Mouse (Mus musculus) kidney, postnatal 0 days (tissue): ENCODE data around the gene AC134908.4. TPM values are rescaled to one million over a fixed set of nuclear protein-coding genes. Genes with fewer than 3 reads are reported as not detected.
A peak's percentile ranks its signal among the peaks of the same experiment; 100 is the strongest.

Experiments used
- ATAC-seq: fragments of 200-750 bp; cut with Nextera tagmentation; replicated peaks from 2 replicates; pipeline ENCODE4 v1.8.0; 2017; ENCODE audit warnings: low read depth, moderate number of reproducible peaks, moderate TSS enrichment, moderate library complexity; ENCODE audit not compliant: low FRiP score
- DNase-seq: peaks from one replicate; pipeline ENCODE4 v3.0.0-alpha.2; 2016; ENCODE audit warnings: low spot score
- H3K27ac ChIP-seq: fragments of 300-500 bp; sonication (generic); 2 replicates; pipeline ENCODE4 v1.5.1; 2014; ENCODE audit warnings: mild to moderate bottlenecking
- H3K27me3 ChIP-seq: fragments of 300-500 bp; sonication (generic); 2 replicates; pipeline ENCODE4 v1.6.1; 2014; ENCODE audit warnings: low read length, mixed read lengths; ENCODE audit not compliant: insufficient read depth
- H3K36me3 ChIP-seq: fragments of 300-500 bp; sonication (generic); 2 replicates; pipeline ENCODE4 v1.6.1; 2014; ENCODE audit warnings: low read length, mixed read lengths; ENCODE audit not compliant: insufficient read depth
- H3K4me1 ChIP-seq: fragments of 300-500 bp; sonication (generic); replicated peaks from 2 replicates; pipeline ENCODE4 v1.6.1; 2014; ENCODE audit warnings: antibody characterized with exemption, low read length, mixed read lengths; ENCODE audit not compliant: insufficient read depth
- H3K4me2 ChIP-seq: fragments of 300-500 bp; sonication (generic); 2 replicates; pipeline ENCODE4 v1.6.1; 2014; ENCODE audit warnings: mild to moderate bottlenecking, low read length, moderate library complexity, mixed read lengths
- H3K4me3 ChIP-seq: fragments of 300-500 bp; sonication (generic); replicated peaks from 2 replicates; pipeline ENCODE4 v1.5.1; 2014; ENCODE audit warnings: low read depth, low read length
- H3K9ac ChIP-seq: fragments of 300-500 bp; sonication (generic); 2 replicates; pipeline ENCODE4 v1.6.1; 2014; ENCODE audit warnings: low read depth, low read length
- H3K9me3 ChIP-seq: fragments of 300-500 bp; sonication (generic); replicated peaks from 2 replicates; pipeline ENCODE4 v1.6.1; 2016; ENCODE audit warnings: low read length, inconsistent platforms, mixed read lengths
- CTCF ChIP-seq: IDR thresholded peaks from 2 replicates; pipeline ENCODE4 v1.5.1; 2016; ENCODE audit warnings: antibody characterized with exemption, low read depth, mild to moderate bottlenecking, moderate library complexity
- WGBS: fragments of 180-500 bp; shearing (Covaris S2); extraction: QIAGEN DNeasy Blood & Tissue Kit; methylation state at CpG from one replicate; pipeline ENCODE4 v1.1.7; 2014; 5-methylcytosine and 5-hydroxymethylcytosine counted together
- polyA plus RNA-seq: library from polyadenylated mRNA; unstranded; fragments of >200 nt; fragmentation: Nextera tagmentation; extraction: Ambion mirVana; gene quantifications from 2 replicates; pipeline ENCODE4 v1.2.1, GENCODE M21; 2015

AC134908.4 gene
- polyA plus RNA-seq, 1 experiment from 2014 or later, result 0.82 TPM

- no peak for ATAC-seq
- Histone ChIP-seq H3K9ac (no peak overlapping the region), H3K9me3 (no peaks in the 10 kb centered on the region), H3K4me1 (peaks cover 10% of the 10 kb centered on the region; the same call in 1 of the 2 replicates), H3K4me3 (no peak overlapping the region), H3K27me3 (no peaks in the 10 kb centered on the region), H3K4me2 (no peak overlapping the region), H3K27ac (no peak overlapping the region), H3K36me3 (peaks cover 41% of the 10 kb centered on the region)
- DNase-seq, result no peak
- 76% methylated on average over 6 of the region's 6 CpGs for WGBS
- TF ChIP-seq CTCF, result no peak
Observed at GRCm38 (mm10) chr17:25781339-25781738, 14.1 kb downstream of the AC134908.4 start.

GRCm38 (mm10) chr17:25777948-25778347, 17.5 kb downstream of the AC134908.4 start:
- Histone ChIP-seq H3K4me1 (peaks cover 6% of the 10 kb centered on the region; the same call in 1 of the 2 replicates), H3K27ac (no peak overlapping the region), H3K4me2 (no peak overlapping the region), H3K4me3 (no peak overlapping the region), H3K36me3 (peaks cover 34% of the 10 kb centered on the region; the same call in 1 of the 2 replicates), H3K9me3 (no peaks in the 10 kb centered on the region), H3K27me3 (no peaks in the 10 kb centered on the region), H3K9ac (no peak overlapping the region)
- 92% methylated on average over 5 of the region's 5 CpGs for WGBS
- ATAC-seq, result no peak
- no peak for DNase-seq
- TF ChIP-seq CTCF, result no peak

GRCm38 (mm10) chr17:25775318-25776062, 20.0 kb downstream of the AC134908.4 start:
- Histone ChIP-seq H3K9me3 (no peaks in the 10 kb centered on the region), H3K4me1 (peaks cover 6% of the 10 kb centered on the region; the same call in 1 of the 2 replicates), H3K27me3 (no peaks in the 10 kb centered on the region), H3K4me3 (no peak overlapping the region), H3K36me3 (0 out of 2 replicates have a peak, but pooled peaks cover 15% of the 10 kb centered on the region), H3K9ac (no peak overlapping the region), H3K4me2 (no peak overlapping the region), H3K27ac (no peak overlapping the region)
- TF ChIP-seq CTCF, result no peak
- ATAC-seq (no peak), DNase-seq (no peak)
- WGBS, result 75% methylated on average over 10 of the region's 10 CpGs

GRCm38 (mm10) chr17:25773549-25774120, 21.8 kb downstream of the AC134908.4 start, which contains the start of gene Narfl:
TSS of gene Narfl (plus strand) at chr17:25773776.
- ATAC-seq (peak; percentile 86), DNase-seq (peak; percentile 97)
- H3K4me2 ChIP-seq, result peak within 1 kb of the TSS; percentile 84
- H3K4me1 ChIP-seq, result peaks cover 6% of the 10 kb centered on the region; the same call in 1 of the 2 replicates
- 0 out of 2 replicates have a peak within 1 kb of the TSS, but pooled peaks have one; percentile 14 for H3K27ac ChIP-seq
- peak within 1 kb of the TSS; percentile 63 for H3K4me3 ChIP-seq
- 0 out of 2 replicates have a peak, but pooled peaks cover 9% of the 10 kb centered on the region for H3K36me3 ChIP-seq
- TF ChIP-seq CTCF, result peak; percentile 99
- peak within 1 kb of the TSS; percentile 72 for H3K9ac ChIP-seq
- under 1% methylated on average over 37 of the region's 37 CpGs for WGBS
- H3K9me3 ChIP-seq, result no peaks in the 10 kb centered on the region
- H3K27me3 ChIP-seq, result no peaks in the 10 kb centered on the region

GRCm38 (mm10) chr17:25769331-25769730, 26.1 kb downstream of the AC134908.4 start:
- Histone ChIP-seq H3K27me3 (no peaks in the 10 kb centered on the region), H3K4me2 (no peak overlapping the region), H3K9ac (no peak overlapping the region), H3K36me3 (no peaks in the 10 kb centered on the region), H3K27ac (no peak overlapping the region), H3K4me3 (no peak overlapping the region), H3K9me3 (no peaks in the 10 kb centered on the region), H3K4me1 (peaks cover 3% of the 10 kb centered on the region; the same call in 1 of the 2 replicates)
- no peak for DNase-seq
- no peak for TF ChIP-seq CTCF
- WGBS, result 53% methylated on average over 9 of the region's 9 CpGs
- ATAC-seq, result no peak

- DNase-seq, result no peak
- Histone ChIP-seq H3K36me3 (no peaks in the 10 kb centered on the region), H3K4me2 (no peak overlapping the region), H3K4me3 (no peak overlapping the region), H3K9me3 (no peaks in the 10 kb centered on the region), H3K27me3 (no peaks in the 10 kb centered on the region), H3K27ac (no peak overlapping the region), H3K4me1 (no peaks in the 10 kb centered on the region), H3K9ac (no peak overlapping the region)
- no peak for TF ChIP-seq CTCF
- 46% methylated on average over 5 of the region's 5 CpGs for WGBS
- ATAC-seq, result no peak
Observed at GRCm38 (mm10) chr17:25765886-25766285, 29.6 kb downstream of the AC134908.4 start.
